Mouse (Mus musculus): ENCODE data around the gene Pyroxd2. TPM values are rescaled to one million over a fixed set of nuclear protein-coding genes. Genes with fewer than 3 reads are reported as not detected.

Gene Pyroxd2
- polyA plus RNA-seq, 1 experiment from 2014 or later = 5.4 TPM

GRCm38 (mm10) chr19:42722500-42722899 is 30.1 kb downstream of the Pyroxd2 start:
- WGBS = 0% methylated on average over 2 of the region's 2 CpGs

GRCm38 (mm10) chr19:42718101-42718500 is 34.5 kb downstream of the Pyroxd2 start:
- Histone ChIP-seq H3K9ac (ENCODE audit: low read length) (no peak overlapping the region), H3K4me2 (ENCODE audit: low read depth, low read length) (no peak overlapping the region), H3K9me3 (replicated peaks; ENCODE audit: control insufficient read depth, low read length) (no peaks in the 10 kb centered on the region), H3K27ac (ENCODE audit: low read length) (no peak overlapping the region), H3K27me3 (ENCODE audit: control insufficient read depth, insufficient read depth, low read length) (no peaks in the 10 kb centered on the region), H3K4me1 (ENCODE audit: control insufficient read depth, insufficient read depth, low read length) (no peaks in the 10 kb centered on the region; the same call in 1 of the 2 replicates), H3K36me3 (ENCODE audit: control insufficient read depth, insufficient read depth, low read length) (no peaks in the 10 kb centered on the region), H3K4me3 (replicated peaks; ENCODE audit: low read length) (no peak overlapping the region)
- ATAC-seq (ENCODE audit: insufficient read depth, low FRiP score) = no peak
- WGBS = 76% methylated on average over 3 of the region's 3 CpGs

More at GRCm38 (mm10) chr19:42722500-42722899, 30.1 kb downstream of the Pyroxd2 start:
- H3K4me3 ChIP-seq (replicated peaks; ENCODE audit: low read length) = no peak overlapping the region
- H3K4me1 ChIP-seq (ENCODE audit: control insufficient read depth, insufficient read depth, low read length) = peaks cover 6% of the 10 kb centered on the region
- no peaks in the 10 kb centered on the region for H3K36me3 ChIP-seq (ENCODE audit: control insufficient read depth, insufficient read depth, low read length)
- no peaks in the 10 kb centered on the region for H3K27me3 ChIP-seq (ENCODE audit: control insufficient read depth, insufficient read depth, low read length)
- ATAC-seq (ENCODE audit: insufficient read depth, low FRiP score) = peak; percentile 67
- H3K4me2 ChIP-seq (ENCODE audit: low read depth, low read length) = no peak overlapping the region
- H3K9me3 ChIP-seq (replicated peaks; ENCODE audit: control insufficient read depth, low read length) = no peaks in the 10 kb centered on the region
- H3K9ac ChIP-seq (ENCODE audit: low read length) = no peak overlapping the region
- no peak overlapping the region for H3K27ac ChIP-seq (ENCODE audit: low read length)

GRCm38 (mm10) chr19:42717668-42718067 is 34.9 kb downstream of the Pyroxd2 start:
- Histone ChIP-seq H3K4me2 (ENCODE audit: low read depth, low read length) (no peak overlapping the region), H3K27me3 (ENCODE audit: control insufficient read depth, insufficient read depth, low read length) (no peaks in the 10 kb centered on the region), H3K36me3 (ENCODE audit: control insufficient read depth, insufficient read depth, low read length) (no peaks in the 10 kb centered on the region), H3K27ac (ENCODE audit: low read length) (no peak overlapping the region), H3K9ac (ENCODE audit: low read length) (no peak overlapping the region), H3K9me3 (replicated peaks; ENCODE audit: control insufficient read depth, low read length) (no peaks in the 10 kb centered on the region), H3K4me1 (ENCODE audit: control insufficient read depth, insufficient read depth, low read length) (no peaks in the 10 kb centered on the region; the same call in 1 of the 2 replicates), H3K4me3 (replicated peaks; ENCODE audit: low read length) (no peak overlapping the region)
- ATAC-seq (ENCODE audit: insufficient read depth, low FRiP score) = no peak
- 55% methylated on average over 5 of the region's 5 CpGs for WGBS

- Histone ChIP-seq H3K4me1 (ENCODE audit: control insufficient read depth, insufficient read depth, low read length) (no peaks in the 10 kb centered on the region), H3K36me3 (ENCODE audit: control insufficient read depth, insufficient read depth, low read length) (no peaks in the 10 kb centered on the region), H3K9ac (ENCODE audit: low read length) (no peak overlapping the region), H3K4me3 (replicated peaks; ENCODE audit: low read length) (no peak overlapping the region), H3K27ac (ENCODE audit: low read length) (no peak overlapping the region), H3K27me3 (ENCODE audit: control insufficient read depth, insufficient read depth, low read length) (no peaks in the 10 kb centered on the region), H3K9me3 (replicated peaks; ENCODE audit: control insufficient read depth, low read length) (no peaks in the 10 kb centered on the region), H3K4me2 (ENCODE audit: low read depth, low read length) (no peak overlapping the region)
- no peak for ATAC-seq (ENCODE audit: insufficient read depth, low FRiP score)
- WGBS = 77% methylated on average over 7 of the region's 7 CpGs
Measured at GRCm38 (mm10) chr19:42716507-42716906, 36.1 kb downstream of the Pyroxd2 start.

- H3K4me1 ChIP-seq (ENCODE audit: control insufficient read depth, insufficient read depth, low read length) = no peaks in the 10 kb centered on the region
- 81% methylated on average over 9 of the region's 9 CpGs for WGBS
- H3K4me2 ChIP-seq (ENCODE audit: low read depth, low read length) = no peak overlapping the region
- H3K36me3 ChIP-seq (ENCODE audit: control insufficient read depth, insufficient read depth, low read length) = no peaks in the 10 kb centered on the region
- no peaks in the 10 kb centered on the region for H3K27me3 ChIP-seq (ENCODE audit: control insufficient read depth, insufficient read depth, low read length)
- H3K9me3 ChIP-seq (replicated peaks; ENCODE audit: control insufficient read depth, low read length) = no peaks in the 10 kb centered on the region
- no peak overlapping the region for H3K4me3 ChIP-seq (replicated peaks; ENCODE audit: low read length)
- no peak overlapping the region for H3K27ac ChIP-seq (ENCODE audit: low read length)
- no peak for ATAC-seq (ENCODE audit: insufficient read depth, low FRiP score)
- H3K9ac ChIP-seq (ENCODE audit: low read length) = no peak overlapping the region
Measured at GRCm38 (mm10) chr19:42713770-42714169, 38.8 kb downstream of the Pyroxd2 start.

GRCm38 (mm10) chr19:42699426-42699825 is 53.1 kb downstream of the Pyroxd2 start:
- Histone ChIP-seq H3K4me3 (replicated peaks; ENCODE audit: low read length) (no peak overlapping the region), H3K9ac (ENCODE audit: low read length) (no peak overlapping the region), H3K9me3 (replicated peaks; ENCODE audit: control insufficient read depth, low read length) (no peaks in the 10 kb centered on the region), H3K4me1 (ENCODE audit: control insufficient read depth, insufficient read depth, low read length) (no peaks in the 10 kb centered on the region), H3K27ac (ENCODE audit: low read length) (no peak overlapping the region), H3K36me3 (ENCODE audit: control insufficient read depth, insufficient read depth, low read length) (no peaks in the 10 kb centered on the region), H3K4me2 (ENCODE audit: low read depth, low read length) (no peak overlapping the region), H3K27me3 (ENCODE audit: control insufficient read depth, insufficient read depth, low read length) (no peaks in the 10 kb centered on the region)
- no peak for ATAC-seq (ENCODE audit: insufficient read depth, low FRiP score)
- 89% methylated on average over 9 of the region's 10 CpGs for WGBS

- no peak overlapping the region for H3K4me3 ChIP-seq (replicated peaks; ENCODE audit: low read length)
- H3K4me1 ChIP-seq (ENCODE audit: control insufficient read depth, insufficient read depth, low read length) = no peaks in the 10 kb centered on the region
- no peaks in the 10 kb centered on the region for H3K9me3 ChIP-seq (replicated peaks; ENCODE audit: control insufficient read depth, low read length)
- ATAC-seq (ENCODE audit: insufficient read depth, low FRiP score) = no peak
- no peaks in the 10 kb centered on the region for H3K36me3 ChIP-seq (ENCODE audit: control insufficient read depth, insufficient read depth, low read length)
- no peaks in the 10 kb centered on the region for H3K27me3 ChIP-seq (ENCODE audit: control insufficient read depth, insufficient read depth, low read length)
- WGBS = 65% methylated on average over 2 of the region's 2 CpGs
- no peak overlapping the region for H3K27ac ChIP-seq (ENCODE audit: low read length)
- H3K4me2 ChIP-seq (ENCODE audit: low read depth, low read length) = no peak overlapping the region
- no peak overlapping the region for H3K9ac ChIP-seq (ENCODE audit: low read length)
Measured at GRCm38 (mm10) chr19:42698576-42698975, 54.0 kb downstream of the Pyroxd2 start.

GRCm38 (mm10) chr19:42697336-42697735 is 55.2 kb downstream of the Pyroxd2 start:
- Histone ChIP-seq H3K27me3 (ENCODE audit: control insufficient read depth, insufficient read depth, low read length) (no peaks in the 10 kb centered on the region), H3K27ac (ENCODE audit: low read length) (no peak overlapping the region), H3K36me3 (ENCODE audit: control insufficient read depth, insufficient read depth, low read length) (no peaks in the 10 kb centered on the region), H3K9ac (ENCODE audit: low read length) (no peak overlapping the region), H3K4me3 (replicated peaks; ENCODE audit: low read length) (no peak overlapping the region), H3K4me2 (ENCODE audit: low read depth, low read length) (no peak overlapping the region), H3K9me3 (replicated peaks; ENCODE audit: control insufficient read depth, low read length) (no peaks in the 10 kb centered on the region), H3K4me1 (ENCODE audit: control insufficient read depth, insufficient read depth, low read length) (no peaks in the 10 kb centered on the region)
- no peak for ATAC-seq (ENCODE audit: insufficient read depth, low FRiP score)
- WGBS = 33% methylated on average over 6 of the region's 6 CpGs

- 75% methylated on average over 1 of the region's 1 CpGs for WGBS
- no peaks in the 10 kb centered on the region for H3K4me1 ChIP-seq (ENCODE audit: control insufficient read depth, insufficient read depth, low read length)
- no peak overlapping the region for H3K4me3 ChIP-seq (replicated peaks; ENCODE audit: low read length)
- H3K9ac ChIP-seq (ENCODE audit: low read length) = no peak overlapping the region
- no peak for ATAC-seq (ENCODE audit: insufficient read depth, low FRiP score)
- H3K36me3 ChIP-seq (ENCODE audit: control insufficient read depth, insufficient read depth, low read length) = no peaks in the 10 kb centered on the region
- no peak overlapping the region for H3K4me2 ChIP-seq (ENCODE audit: low read depth, low read length)
- H3K9me3 ChIP-seq (replicated peaks; ENCODE audit: control insufficient read depth, low read length) = no peaks in the 10 kb centered on the region
- H3K27ac ChIP-seq (ENCODE audit: low read length) = no peak overlapping the region
- no peaks in the 10 kb centered on the region for H3K27me3 ChIP-seq (ENCODE audit: control insufficient read depth, insufficient read depth, low read length)
Measured at GRCm38 (mm10) chr19:42690256-42690655, 62.3 kb downstream of the Pyroxd2 start.

- no peak overlapping the region for H3K9ac ChIP-seq (ENCODE audit: low read length)
- H3K27ac ChIP-seq (ENCODE audit: low read length) = no peak overlapping the region
- H3K27me3 ChIP-seq (ENCODE audit: control insufficient read depth, insufficient read depth, low read length) = no peaks in the 10 kb centered on the region
- ATAC-seq (ENCODE audit: insufficient read depth, low FRiP score) = no peak
- H3K4me1 ChIP-seq (ENCODE audit: control insufficient read depth, insufficient read depth, low read length) = no peaks in the 10 kb centered on the region
- H3K4me3 ChIP-seq (replicated peaks; ENCODE audit: low read length) = no peak overlapping the region
- H3K9me3 ChIP-seq (replicated peaks; ENCODE audit: control insufficient read depth, low read length) = no peaks in the 10 kb centered on the region
- H3K4me2 ChIP-seq (ENCODE audit: low read depth, low read length) = no peak overlapping the region
- WGBS = 60% methylated on average over 4 of the region's 4 CpGs
- H3K36me3 ChIP-seq (ENCODE audit: control insufficient read depth, insufficient read depth, low read length) = no peaks in the 10 kb centered on the region
Measured at GRCm38 (mm10) chr19:42689786-42690185, 62.8 kb downstream of the Pyroxd2 start.
